Mouse (Mus musculus): Measurements from ENCODE around the gene Pgm3. TPM values are rescaled to one million over a fixed set of nuclear protein-coding genes. Genes with fewer than 3 reads are reported as not detected.

The Pgm3 gene
- 16.0 TPM for polyA plus RNA-seq (2017; shearing (Covaris generic))

DNA sequence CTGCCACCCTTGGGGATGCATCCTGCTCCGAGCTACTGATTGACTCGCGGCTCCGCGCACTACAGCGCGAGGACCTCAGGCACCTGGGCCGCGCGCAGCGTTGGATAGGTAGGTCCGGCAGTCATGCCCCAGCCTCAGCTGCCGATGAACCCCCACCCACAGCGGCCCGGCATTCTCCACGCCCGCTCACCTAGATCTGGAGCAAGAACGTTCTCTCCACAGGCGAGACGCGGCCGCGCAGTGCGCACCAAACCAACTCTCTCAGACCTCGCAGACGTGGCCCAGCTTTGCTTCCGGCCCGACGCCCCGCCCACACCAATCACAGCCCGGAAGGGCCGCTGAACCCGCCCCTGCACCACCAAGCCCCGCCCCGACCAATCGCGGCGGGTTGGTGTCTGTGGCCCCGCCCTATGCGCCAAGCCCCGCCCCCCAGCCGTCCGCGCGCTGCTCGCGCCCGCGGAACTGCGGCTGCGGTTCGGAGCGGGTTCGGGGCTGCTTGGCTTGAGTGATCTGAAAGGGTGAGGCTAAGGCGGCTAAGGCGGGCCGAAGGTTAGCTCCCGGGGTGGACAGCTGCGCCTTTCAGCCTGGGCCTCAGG lies at the start of gene Pgm3, which contains the start of gene Rwdd2a:
Gene Pgm3, minus strand, starts transcription at position 303 of the 596 bp plus-strand sequence.
Gene Rwdd2a, plus strand, starts transcription at position 452 of the 596 bp plus-strand sequence.

Other genes starting within 250 kb of the Pgm3 start
- 3.5 TPM for gene Ube2cbp, start 106.9 kb downstream of the Pgm3 start, polyA plus RNA-seq (2017; shearing (Covaris generic))
- gene Dop1a, start 104.7 kb downstream of the Pgm3 start, polyA plus RNA-seq (2017; shearing (Covaris generic)): 47.7 TPM
- gene Rwdd2a, start 149 bp upstream of the Pgm3 start, polyA plus RNA-seq (2017; shearing (Covaris generic)): 4.8 TPM
- 0.15 TPM for gene Me1, start 124.1 kb upstream of the Pgm3 start, polyA plus RNA-seq (2017; shearing (Covaris generic))
- gene Prss35, start 171.8 kb upstream of the Pgm3 start, polyA plus RNA-seq (2017; shearing (Covaris generic)): not detected

Data from effector memory CD4-positive, alpha-beta T cell, adult 7 months (primary cell).